Mouse (Mus musculus) megakaryocyte, embryonic 14.5 days (primary cell): ENCODE data around the gene Coq10a. TPM values are rescaled to one million over a fixed set of nuclear protein-coding genes. Genes with fewer than 3 reads are reported as not detected.

Experiments used
- H3K27me3 ChIP-seq: replicated peaks from 2 replicates; pipeline ENCODE3; 2012; ENCODE audit warnings: inconsistent platforms
- H3K36me3 ChIP-seq: replicated peaks from 2 replicates; pipeline ENCODE3; 2012; ENCODE audit warnings: low read length, inconsistent platforms, mixed read lengths
- H3K4me1 ChIP-seq: 2 replicates; pipeline ENCODE4 v1.6.1; 2012; ENCODE audit warnings: inconsistent platforms
- H3K4me3 ChIP-seq: replicated peaks from 2 replicates; pipeline ENCODE3; 2012; ENCODE audit warnings: moderate library complexity, mild to moderate bottlenecking, inconsistent platforms
- H3K9me3 ChIP-seq: 2 replicates; pipeline ENCODE4 v1.6.1; 2012; ENCODE audit warnings: inconsistent platforms
- FLI1 ChIP-seq: IDR thresholded peaks from 2 replicates; pipeline ENCODE4 v1.6.1; 2012; ENCODE audit warnings: low read length, inconsistent platforms, mixed read lengths
- GATA1 ChIP-seq: IDR thresholded peaks from 3 replicates; pipeline ENCODE4 v1.6.1; 2012; ENCODE audit warnings: mixed read lengths, low read length, inconsistent platforms, borderline replicate concordance
- polyA plus RNA-seq: library from polyadenylated mRNA; stranded (reverse); fragments of >175 nt; gene quantifications from 2 replicates; pipeline ENCODE4 v1.2.3, GENCODE M21; 2012; ENCODE audit warnings: low replicate concordance; ENCODE audit not compliant: insufficient read depth

Coq10a gene
- polyA plus RNA-seq, 1 experiment = 5.0 TPM

- TF ChIP-seq GATA1 (no peak), FLI1 (no peak)
- H3K27me3 ChIP-seq = no peaks in the 10 kb centered on the region
- H3K9me3 ChIP-seq = no peaks in the 10 kb centered on the region
- H3K4me1 ChIP-seq = peaks cover 43% of the 10 kb centered on the region
- H3K4me3 ChIP-seq = peak within 1 kb of the TSS; percentile 96
- peaks cover 33% of the 10 kb centered on the region for H3K36me3 ChIP-seq
Observed at GRCm38 (mm10) chr10:128376455-128377211, 7.8 kb upstream of the Coq10a start, which contains the start of gene Ankrd52. Gene Ankrd52, plus strand, starts transcription at chr10:128377115.

GRCm38 (mm10) chr10:128376099-128376454, 7.3 kb upstream of the Coq10a start:
- no peaks in the 10 kb centered on the region for H3K9me3 ChIP-seq
- H3K36me3 ChIP-seq = peaks cover 29% of the 10 kb centered on the region
- TF ChIP-seq FLI1 = no peak
- TF ChIP-seq GATA1 = no peak
- peak overlapping the region; percentile 96 for H3K4me3 ChIP-seq
- H3K27me3 ChIP-seq = no peaks in the 10 kb centered on the region
- peaks cover 43% of the 10 kb centered on the region for H3K4me1 ChIP-seq

DNA sequence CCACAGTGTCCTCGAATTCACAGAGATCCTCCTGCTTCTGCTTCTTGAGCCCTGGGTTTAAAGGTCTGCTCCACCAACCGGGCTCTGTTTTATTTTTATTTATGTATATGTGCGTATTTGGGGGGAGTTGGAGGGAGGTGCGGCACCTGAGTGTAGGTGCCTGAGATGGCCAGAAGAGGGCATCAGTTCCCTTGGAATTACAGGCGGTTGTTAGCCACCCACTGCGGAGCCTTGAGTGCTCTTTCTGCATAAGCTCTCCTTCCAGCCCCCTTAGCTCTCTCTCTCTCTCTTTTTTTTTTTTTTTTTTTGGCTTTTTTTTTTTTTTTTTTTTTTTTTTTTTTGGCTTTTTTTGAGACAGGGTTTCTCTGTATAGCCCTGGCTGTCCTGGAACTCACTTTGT, 5.6 kb upstream of the Coq10a start:
- Histone ChIP-seq H3K9me3 (no peaks in the 10 kb centered on the region), H3K27me3 (no peaks in the 10 kb centered on the region)

GRCm38 (mm10) chr10:128372989-128373748, 4.4 kb upstream of the Coq10a start:
- Histone ChIP-seq H3K9me3 (no peaks in the 10 kb centered on the region), H3K4me1 (peaks cover 50% of the 10 kb centered on the region), H3K4me3 (peak overlapping the region; percentile 44), H3K36me3 (peaks cover 3% of the 10 kb centered on the region), H3K27me3 (no peaks in the 10 kb centered on the region)
- no peak for TF ChIP-seq FLI1
- no peak for TF ChIP-seq GATA1

More for the DNA sequence above, 5.6 kb upstream of the Coq10a start:
- peaks cover 54% of the 10 kb centered on the region for H3K4me1 ChIP-seq
- peaks cover 15% of the 10 kb centered on the region for H3K36me3 ChIP-seq
- TF ChIP-seq GATA1 (no peak), FLI1 (no peak)
- no peak overlapping the region for H3K4me3 ChIP-seq

GRCm38 (mm10) chr10:128372142-128372541, 3.3 kb upstream of the Coq10a start:
- Histone ChIP-seq H3K27me3 (no peaks in the 10 kb centered on the region), H3K9me3 (no peaks in the 10 kb centered on the region)

DNA sequence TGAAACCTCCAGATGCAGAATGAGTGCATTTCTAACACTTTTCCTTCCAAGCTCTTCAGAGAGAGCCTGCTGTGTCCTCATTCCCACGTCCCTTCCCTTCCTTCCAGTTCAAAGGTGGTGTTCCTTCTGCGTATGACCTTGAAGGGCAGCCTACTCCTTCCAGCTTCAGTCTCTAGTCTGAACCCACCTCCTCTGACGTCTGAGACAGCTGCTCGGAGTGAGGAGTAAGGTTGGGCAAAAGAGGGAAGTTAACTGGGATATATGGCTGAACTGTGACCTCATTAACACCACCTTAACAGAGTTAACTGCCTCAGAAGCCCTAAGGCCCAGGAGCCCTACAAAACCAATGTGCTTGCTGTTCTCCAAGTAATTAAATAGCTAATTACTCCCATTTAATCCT, 1.8 kb upstream of the Coq10a start:
- TF ChIP-seq FLI1 = no peak
- no peak for TF ChIP-seq GATA1
- peaks cover 43% of the 10 kb centered on the region for H3K4me1 ChIP-seq

More at GRCm38 (mm10) chr10:128372142-128372541, 3.3 kb upstream of the Coq10a start:
- H3K4me3 ChIP-seq = no peak overlapping the region
- peaks cover 51% of the 10 kb centered on the region for H3K4me1 ChIP-seq
- H3K36me3 ChIP-seq = no peaks in the 10 kb centered on the region
- TF ChIP-seq GATA1 (no peak), FLI1 (no peak)

GRCm38 (mm10) chr10:128370021-128370420, 1.2 kb upstream of the Coq10a start:
- H3K4me1 ChIP-seq = peaks cover 43% of the 10 kb centered on the region

More for the DNA sequence above, 1.8 kb upstream of the Coq10a start:
- Histone ChIP-seq H3K9me3 (no peaks in the 10 kb centered on the region), H3K4me3 (no peak overlapping the region), H3K27me3 (no peaks in the 10 kb centered on the region), H3K36me3 (peaks cover 3% of the 10 kb centered on the region)

GRCm38 (mm10) chr10:128369599-128369998, 802 bp upstream of the Coq10a start:
- Histone ChIP-seq H3K36me3 (peaks cover 13% of the 10 kb centered on the region), H3K27me3 (no peaks in the 10 kb centered on the region), H3K4me3 (peak overlapping the region; percentile 92), H3K4me1 (peaks cover 43% of the 10 kb centered on the region), H3K9me3 (no peaks in the 10 kb centered on the region)
- no peak for TF ChIP-seq FLI1
- no peak for TF ChIP-seq GATA1

More at GRCm38 (mm10) chr10:128370021-128370420, 1.2 kb upstream of the Coq10a start:
- H3K9me3 ChIP-seq = no peaks in the 10 kb centered on the region
- no peak for TF ChIP-seq FLI1
- no peak overlapping the region for H3K4me3 ChIP-seq
- peaks cover 9% of the 10 kb centered on the region for H3K36me3 ChIP-seq
- H3K27me3 ChIP-seq = no peaks in the 10 kb centered on the region

- no peaks in the 10 kb centered on the region for H3K9me3 ChIP-seq
- no peak for TF ChIP-seq FLI1
- peaks cover 43% of the 10 kb centered on the region for H3K4me1 ChIP-seq
- peak overlapping the region; percentile 92 for H3K4me3 ChIP-seq
- H3K36me3 ChIP-seq = peaks cover 17% of the 10 kb centered on the region
- H3K27me3 ChIP-seq = no peaks in the 10 kb centered on the region
Observed at GRCm38 (mm10) chr10:128369218-128369543, 384 bp upstream of the Coq10a start.

GRCm38 (mm10) chr10:128367899-128368401, 847 bp downstream of the Coq10a start:
- peaks cover 40% of the 10 kb centered on the region for H3K4me1 ChIP-seq
- peaks cover 26% of the 10 kb centered on the region for H3K36me3 ChIP-seq
- H3K27me3 ChIP-seq = no peaks in the 10 kb centered on the region
- TF ChIP-seq GATA1 = no peak
- TF ChIP-seq FLI1 = no peak
- H3K9me3 ChIP-seq = no peaks in the 10 kb centered on the region
- peak overlapping the region; percentile 92 for H3K4me3 ChIP-seq
